9 mouse cellular contexts compared by ENCODE assay signal in the genomic region with DNA sequence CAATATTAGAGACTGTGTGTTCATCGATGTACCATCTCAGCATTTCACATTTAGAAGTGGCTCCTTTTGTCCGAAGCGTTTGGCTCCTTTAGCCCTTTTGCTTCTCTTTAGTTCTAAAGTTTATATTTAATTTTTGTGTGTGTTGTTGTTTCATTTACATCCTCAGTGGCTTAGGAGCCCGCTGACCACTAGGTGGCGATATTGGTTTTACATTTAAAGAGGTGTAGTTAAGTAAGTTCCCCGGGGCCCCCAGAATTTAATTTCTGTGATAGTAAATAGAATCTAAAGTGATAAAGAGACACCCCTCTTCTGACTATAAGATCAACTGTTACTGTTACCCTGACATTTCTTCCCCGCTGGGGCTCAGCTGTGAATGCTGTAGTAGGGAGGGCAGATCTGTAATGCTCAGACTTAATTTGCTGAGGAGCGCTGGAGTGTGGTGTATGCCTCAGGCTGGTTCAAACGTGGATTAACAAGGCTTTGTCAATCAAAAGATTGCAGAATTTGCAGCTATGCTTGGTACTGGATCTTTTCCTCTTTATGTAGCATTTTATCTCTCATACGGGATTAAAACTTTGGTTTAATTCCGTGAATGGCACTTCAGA. TPM values are rescaled to one million over a fixed set of nuclear protein-coding genes. Genes with fewer than 3 reads are reported as not detected.
DNase-seq lines count a peak whose midpoint lies in the region; ATAC-seq lines count a peak whose summit lies in the region.
"Had no signal": no experiment of that assay in that cellular context is flagged by ENCODE, and none has a peak within 500 bp of the region (broad histone marks: within the 10 kb centered on the region; RNA-seq: fewer than 3 reads in every experiment).

No protein-coding gene starts in this region.

- no peaks in the 10 kb centered on the region for H3K27me3 ChIP-seq in forebrain, embryonic 11.5 days (ENCODE audit: control insufficient read depth, insufficient read depth, low read length)
- H3K27me3 ChIP-seq in forebrain, embryonic 13.5 days, result no peaks in the 10 kb centered on the region
- no peaks in the 10 kb centered on the region for H3K27me3 ChIP-seq in heart, embryonic 16.5 days (ENCODE audit: control insufficient read depth, insufficient read depth, low read length)
- no peaks in the 10 kb centered on the region for H3K27me3 ChIP-seq in midbrain, embryonic 12.5 days

- H3K9ac ChIP-seq in forebrain, embryonic 11.5 days (ENCODE audit: low read length), result no peak overlapping the region
- H3K9ac ChIP-seq in forebrain, embryonic 13.5 days, result no peak overlapping the region
- H3K9ac ChIP-seq in heart, embryonic 16.5 days (ENCODE audit: low read length), result peak overlapping the region; percentile 18; the same call in 1 of the 2 replicates
- no peak overlapping the region for H3K9ac ChIP-seq in midbrain, embryonic 12.5 days (replicated peaks)
- H3K9ac ChIP-seq: limb, embryonic 13.5 days had no signal

- no peak for ATAC-seq in forebrain, embryonic 11.5 days (replicated peaks; ENCODE audit: low FRiP score)
- ATAC-seq in forebrain, embryonic 13.5 days, result no peak; the same call in 1 of the 2 replicates
- ATAC-seq in heart, embryonic 16.5 days (replicated peaks; ENCODE audit: extremely low read depth, insufficient read depth, low FRiP score), result no peak
- peak; percentile 69 for ATAC-seq in midbrain, embryonic 12.5 days (ENCODE audit: low FRiP score, low read depth)

- H3K4me1 ChIP-seq in forebrain, embryonic 11.5 days (replicated peaks; ENCODE audit: control insufficient read depth, insufficient read depth, low read length), result peaks cover 7% of the 10 kb centered on the region; the same call in 1 of the 2 replicates
- peaks cover 13% of the 10 kb centered on the region for H3K4me1 ChIP-seq in forebrain, embryonic 13.5 days
- H3K4me1 ChIP-seq in heart, embryonic 16.5 days (ENCODE audit: control insufficient read depth, insufficient read depth, low read length), result no peaks in the 10 kb centered on the region
- peaks cover 13% of the 10 kb centered on the region for H3K4me1 ChIP-seq in midbrain, embryonic 12.5 days

- H3K4me3 ChIP-seq in forebrain, embryonic 11.5 days (ENCODE audit: low read depth, low read length), result no peak overlapping the region
- H3K4me3 ChIP-seq in forebrain, embryonic 13.5 days, result no peak overlapping the region
- peak overlapping the region; percentile 38 for H3K4me3 ChIP-seq in heart, embryonic 16.5 days (ENCODE audit: low read length)
- no peak overlapping the region for H3K4me3 ChIP-seq in midbrain, embryonic 12.5 days
- H3K4me3 ChIP-seq: limb, embryonic 13.5 days had no signal

- DNase-seq in forebrain, embryonic 11.5 days (ENCODE audit: low spot score), result peak; percentile 66
- DNase-seq in Muller cell, postnatal 12 days (ENCODE audit: inconsistent ontology term), result peak; percentile 29
- DNase-seq in embryo, embryonic 11 days, result peak; percentile 86
- DNase-seq in layer of hippocampus, adult 9-10 months (ENCODE audit: low spot score), result peak; percentile 44
- DNase-seq in spleen, postnatal 4 days (ENCODE audit: low spot score in 2 of 2), result peak; percentile 32 to 71

- no peaks in the 10 kb centered on the region for H3K9me3 ChIP-seq in forebrain, embryonic 11.5 days (ENCODE audit: control insufficient read depth, low read length)
- H3K9me3 ChIP-seq in forebrain, embryonic 13.5 days (replicated peaks), result no peaks in the 10 kb centered on the region; the same call in 1 of the 2 replicates
- H3K9me3 ChIP-seq in heart, embryonic 16.5 days (replicated peaks; ENCODE audit: control insufficient read depth, low read length), result 0 out of 2 replicates have a peak, but pooled peaks cover 2% of the 10 kb centered on the region
- peaks cover 7% of the 10 kb centered on the region; the same call in 1 of the 2 replicates for H3K9me3 ChIP-seq in midbrain, embryonic 12.5 days

- H3K36me3 ChIP-seq in forebrain, embryonic 11.5 days (ENCODE audit: control insufficient read depth, insufficient read depth, low read length), result no peaks in the 10 kb centered on the region
- H3K36me3 ChIP-seq in forebrain, embryonic 13.5 days (ENCODE audit: poor library complexity, severe bottlenecking), result peaks cover 7% of the 10 kb centered on the region; the same call in 1 of the 2 replicates
- peaks cover 5% of the 10 kb centered on the region; the same call in 1 of the 2 replicates for H3K36me3 ChIP-seq in heart, embryonic 16.5 days (ENCODE audit: control insufficient read depth, insufficient read depth)
- peaks cover 2% of the 10 kb centered on the region; the same call in 1 of the 2 replicates for H3K36me3 ChIP-seq in midbrain, embryonic 12.5 days

- H3K27ac ChIP-seq in forebrain, embryonic 11.5 days (ENCODE audit: low read depth, low read length), result no peak overlapping the region
- H3K27ac ChIP-seq in forebrain, embryonic 13.5 days, result no peak overlapping the region
- H3K27ac ChIP-seq in heart, embryonic 16.5 days (ENCODE audit: low read length), result no peak overlapping the region
- peak overlapping the region; percentile 56 for H3K27ac ChIP-seq in midbrain, embryonic 12.5 days (replicated peaks)
- H3K27ac ChIP-seq: limb, embryonic 13.5 days had no signal

- 45% methylated on average over 11 of the region's 11 CpGs for WGBS in forebrain, embryonic 11.5 days
- 46% methylated on average over 11 of the region's 11 CpGs for WGBS in forebrain, embryonic 13.5 days
- 29% methylated on average over 11 of the region's 11 CpGs for WGBS in heart, embryonic 16.5 days
- 44% methylated on average over 11 of the region's 11 CpGs for WGBS in midbrain, embryonic 12.5 days

- no peak overlapping the region for H3K4me2 ChIP-seq in forebrain, embryonic 11.5 days (ENCODE audit: low read depth, low read length, severe bottlenecking)
- no peak overlapping the region for H3K4me2 ChIP-seq in forebrain, embryonic 13.5 days
- H3K4me2 ChIP-seq in heart, embryonic 16.5 days (ENCODE audit: low read depth, low read length), result peak overlapping the region; percentile 65
- H3K4me2 ChIP-seq in midbrain, embryonic 12.5 days (replicated peaks), result no peak overlapping the region
- H3K4me2 ChIP-seq: limb, embryonic 13.5 days had no signal

RNA-seq across cellular contexts. Expression of gene B3glct, which starts 35.2 kb away (rescaled TPM):
- 17.1 and 20.1 TPM in 2 replicates for polyA plus RNA-seq in forebrain, embryonic 11.5 days (2014; fragmentation: Nextera tagmentation; extraction: Ambion mirVana)
- polyA plus RNA-seq in forebrain, embryonic 13.5 days (2015; fragmentation: Nextera tagmentation; extraction: Ambion mirVana), result 12.4 and 12.8 TPM in 2 replicates
- polyA plus RNA-seq in heart, embryonic 16.5 days (2015; fragmentation: Nextera tagmentation; extraction: Ambion mirVana), result 7.3 and 7.4 TPM in 2 replicates
- polyA plus RNA-seq in midbrain, embryonic 12.5 days (2016; fragmentation: Nextera tagmentation; extraction: Ambion mirVana), result 15.2 and 16.0 TPM in 2 replicates

Comparison
In these comparisons a context has a peak if more than half of its experiments do, and no peak if none do; other contexts are left out.
1. DNase-seq: peak in every context shown above with its lines; median percentile 86 in embryo, embryonic 11 days; 66 in forebrain, embryonic 11.5 days; 52 in spleen, postnatal 4 days; 44 in layer of hippocampus, adult 9-10 months; 29 in Muller cell, postnatal 12 days.